Mouse (Mus musculus) megakaryocyte progenitor cell, adult 5-6 weeks (primary cell): Measurements from ENCODE around the gene Amh. TPM values are rescaled to one million over a fixed set of nuclear protein-coding genes. Genes with fewer than 3 reads are reported as not detected.
A peak's percentile ranks its signal among the peaks of the same experiment; 100 is the strongest.
"Not testable (repeated sequence)": the region's sequence is repeated elsewhere in the genome, so short reads cannot be mapped to it uniquely, and the experiment has no call there.

Experiments used
- ATAC-seq: replicated peaks from 2 replicates; pipeline ENCODE4 v1.8.0; 2016; ENCODE audit warnings: mild to moderate bottlenecking, moderate TSS enrichment, inconsistent platforms; ENCODE audit not compliant: poor library complexity
- total RNA-seq, 2 experiments: library from RNA; stranded (forward) in 1 of 2; stranded (reverse) in 1 of 2; fragments of 157-497, 149-512 nt in 1 of 2; fragments of 200-1000 nt in 1 of 2; gene quantifications; 2 replicates each; pipeline versions ENCODE4 v1.2.3 to v1.2.4; 2015 to 2017

Amh gene
- total RNA-seq, 2 experiments from 2014 or later: not detected

DNA sequence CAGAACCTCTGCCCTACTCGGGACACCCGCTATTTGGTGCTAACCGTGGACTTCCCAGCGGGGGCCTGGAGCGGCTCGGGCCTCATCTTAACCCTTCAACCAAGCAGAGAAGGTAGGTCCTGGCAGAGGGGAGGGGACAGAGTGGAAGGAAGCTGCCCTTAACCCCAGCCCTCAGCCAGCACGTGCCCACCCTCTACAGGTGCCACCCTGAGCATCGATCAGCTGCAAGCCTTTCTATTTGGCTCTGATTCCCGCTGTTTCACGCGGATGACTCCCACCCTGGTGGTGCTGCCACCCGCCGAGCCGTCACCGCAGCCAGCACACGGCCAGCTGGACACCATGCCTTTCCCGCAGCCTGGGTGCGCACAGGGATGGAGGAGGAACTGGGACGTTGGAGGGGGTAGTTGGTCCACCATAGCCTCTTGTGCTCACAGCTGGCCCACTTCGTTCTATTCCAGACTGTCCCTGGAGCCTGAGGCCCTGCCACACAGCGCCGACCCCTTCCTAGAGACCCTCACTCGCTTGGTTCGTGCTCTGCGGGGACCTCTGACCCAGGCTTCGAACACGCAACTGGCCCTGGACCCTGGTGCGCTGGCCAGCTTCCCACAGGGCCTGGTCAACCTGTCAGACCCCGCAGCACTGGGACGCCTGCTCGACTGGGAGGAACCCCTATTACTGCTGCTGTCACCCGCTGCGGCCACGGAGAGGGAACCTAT, 1.5 kb downstream of the Amh start:
- peak; percentile 6; the same call in 1 of the 2 replicates for ATAC-seq

DNA sequence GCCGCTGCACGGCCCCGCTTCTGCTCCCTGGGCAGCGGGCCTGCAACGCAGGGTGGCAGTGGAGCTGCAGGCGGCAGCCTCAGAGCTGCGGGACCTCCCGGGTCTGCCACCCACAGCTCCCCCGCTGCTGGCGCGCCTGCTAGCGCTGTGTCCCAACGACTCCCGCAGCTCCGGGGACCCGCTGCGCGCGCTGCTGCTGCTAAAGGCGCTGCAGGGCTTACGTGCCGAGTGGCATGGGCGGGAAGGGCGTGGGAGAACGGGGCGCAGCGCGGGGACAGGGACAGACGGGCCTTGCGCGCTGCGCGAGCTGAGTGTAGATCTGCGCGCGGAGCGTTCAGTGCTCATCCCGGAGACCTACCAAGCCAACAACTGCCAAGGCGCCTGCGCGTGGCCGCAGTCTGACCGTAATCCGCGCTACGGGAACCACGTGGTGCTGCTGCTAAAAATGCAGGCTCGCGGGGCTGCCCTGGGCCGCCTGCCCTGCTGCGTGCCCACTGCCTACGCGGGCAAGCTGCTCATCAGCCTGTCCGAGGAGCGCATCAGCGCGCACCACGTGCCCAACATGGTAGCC, 2.1 kb downstream of the Amh start:
- peak; percentile 48 for ATAC-seq

DNA sequence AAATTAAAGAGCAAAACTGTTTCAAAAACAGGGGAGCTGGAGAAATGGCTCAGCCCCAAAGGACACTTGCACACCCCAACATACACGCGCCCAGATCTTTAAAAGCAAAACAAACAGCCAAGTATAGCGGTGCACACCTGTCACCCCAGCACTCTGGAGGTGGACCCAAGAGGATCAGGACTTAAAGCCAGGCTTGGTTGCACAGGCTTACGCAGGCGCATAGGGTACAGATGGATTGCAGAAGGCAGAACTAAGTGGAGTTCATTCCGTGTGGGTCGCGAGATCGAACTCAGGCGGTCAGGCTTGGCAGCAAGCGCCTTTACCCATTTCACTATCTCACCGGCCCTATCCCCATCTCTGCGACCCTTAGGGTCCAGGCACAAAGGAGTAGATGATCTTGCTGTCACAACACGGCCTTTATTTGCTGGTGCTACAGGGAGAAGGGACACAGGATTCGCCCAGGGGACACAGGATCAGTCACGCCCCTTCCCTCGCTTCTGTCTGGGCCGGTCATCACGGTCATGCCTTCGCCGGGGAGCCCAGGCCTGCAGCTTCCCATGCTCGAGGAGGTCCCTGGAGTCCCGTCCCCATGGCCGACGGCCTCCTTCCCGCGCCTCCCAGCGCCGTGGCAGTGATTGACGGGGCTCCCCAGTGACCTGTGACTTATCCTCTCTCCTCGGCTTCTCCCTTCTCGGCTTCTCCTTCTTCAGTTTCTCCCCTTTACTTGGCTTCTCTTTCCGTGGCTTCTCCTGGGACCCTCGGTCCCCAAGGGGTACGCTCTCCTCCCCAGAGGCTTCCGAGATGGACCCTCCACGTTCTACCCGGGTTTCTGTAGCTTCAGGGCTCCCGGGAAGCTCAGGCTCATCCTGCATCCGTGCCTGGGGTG, 3.3 kb downstream of the Amh start:
- ATAC-seq: no peak

DNA sequence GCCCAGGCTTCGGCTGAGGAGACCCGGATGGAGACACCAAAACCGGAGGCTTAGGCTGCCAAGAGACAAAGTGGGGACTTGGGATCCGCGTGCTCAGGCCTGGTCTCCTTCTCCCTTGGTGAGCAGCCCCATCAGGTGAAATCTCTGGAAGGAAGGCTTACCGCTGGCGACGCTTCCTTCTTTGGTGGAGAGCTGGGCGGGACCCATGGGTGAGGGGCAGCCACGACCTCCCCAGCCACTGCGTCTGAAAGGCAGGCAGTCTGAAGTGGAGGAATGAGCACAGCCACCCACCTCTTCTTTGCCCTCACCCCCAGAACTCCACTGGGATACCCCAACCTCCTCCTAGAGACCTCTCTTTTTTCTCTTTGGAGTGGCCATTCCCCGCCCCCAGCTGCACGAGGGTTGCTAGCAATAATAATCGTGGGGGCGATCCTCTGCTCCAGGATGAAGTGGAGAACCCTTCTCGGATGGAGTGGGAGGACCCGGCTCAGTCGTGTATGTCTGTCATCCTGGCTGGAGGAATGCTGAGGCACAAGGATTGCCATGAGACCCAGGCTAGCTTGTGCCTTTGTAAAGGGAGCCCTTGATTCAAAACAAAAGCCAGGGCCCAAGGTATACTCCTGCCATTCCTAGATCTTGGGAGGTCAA, 4.1 kb downstream of the Amh start:
- no peak for ATAC-seq

DNA sequence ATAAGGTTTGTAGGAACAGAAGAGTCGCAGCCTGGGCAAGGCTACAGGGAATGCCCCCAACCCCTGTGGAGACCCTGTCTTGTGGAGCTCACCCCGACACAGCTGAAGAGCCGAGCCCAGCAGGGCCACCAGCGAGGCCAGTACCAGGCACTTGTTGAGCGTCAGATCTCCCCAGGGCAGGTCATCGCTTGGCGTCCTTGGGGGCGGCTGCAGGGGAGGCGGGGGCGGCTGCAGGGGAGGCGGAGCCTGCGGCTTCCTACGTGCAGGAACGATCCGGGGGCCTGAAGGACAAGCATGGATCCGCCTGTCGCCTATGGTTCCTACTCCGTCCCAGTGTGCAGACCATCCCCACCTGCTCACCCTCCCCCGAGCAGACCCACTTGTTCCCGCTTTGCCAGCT, 5.0 kb downstream of the Amh start:
- no peak for ATAC-seq

DNA sequence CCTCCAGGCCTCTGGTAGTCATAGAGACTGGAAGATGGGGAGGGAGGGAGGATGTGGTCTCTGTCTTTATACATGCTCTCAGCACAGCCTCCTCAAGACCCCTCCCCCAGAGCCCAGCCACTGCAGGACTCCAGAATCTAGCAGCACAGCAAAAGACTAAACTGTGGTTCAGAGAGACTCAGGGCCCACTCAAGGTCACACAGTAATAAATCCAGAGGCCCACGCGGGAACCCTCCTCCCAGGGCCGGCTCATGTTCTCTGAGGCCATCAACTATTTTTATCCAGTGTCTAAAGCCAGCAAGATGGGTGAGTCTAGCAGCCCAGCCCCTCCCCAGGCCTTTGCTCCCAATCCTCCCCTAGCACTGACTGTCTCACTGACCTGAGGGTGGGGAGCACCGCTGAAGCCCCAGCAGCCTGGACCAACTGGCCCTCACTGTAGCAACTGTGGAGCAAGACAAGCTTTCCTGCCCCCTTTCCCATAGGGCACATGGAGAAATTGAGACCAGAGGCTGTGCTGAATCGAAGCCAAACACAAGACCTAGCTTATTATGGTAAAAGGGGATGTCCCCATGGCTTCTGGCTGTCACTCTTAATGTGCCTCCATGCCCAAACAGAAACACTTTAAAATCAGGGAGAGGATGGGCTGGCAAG, 7.5 kb downstream of the Amh start:
- no peak for ATAC-seq

DNA sequence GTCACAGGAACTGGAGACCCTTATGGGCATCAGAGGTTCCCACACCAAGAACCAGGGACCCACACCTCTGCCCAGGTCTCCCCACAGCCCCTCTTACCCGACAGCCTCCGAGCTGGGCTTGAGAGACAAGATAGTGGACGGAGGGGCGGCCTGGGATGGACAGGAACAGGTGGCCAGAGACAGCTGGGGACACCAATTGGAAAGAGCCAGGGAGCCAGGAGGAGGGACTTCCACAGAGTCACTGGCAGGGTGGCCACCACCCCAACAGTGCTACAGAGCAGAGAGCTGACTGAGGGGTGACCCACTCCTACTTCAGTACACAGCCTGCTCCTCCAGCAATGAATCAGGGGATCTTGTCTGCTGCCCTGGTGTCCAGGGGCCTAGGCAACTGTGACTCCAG, 8.3 kb downstream of the Amh start, which contains the start of gene Jsrp1:
TSS of gene Jsrp1 (minus strand) at position 133 of the 400 bp plus-strand sequence.
- ATAC-seq: no peak

DNA sequence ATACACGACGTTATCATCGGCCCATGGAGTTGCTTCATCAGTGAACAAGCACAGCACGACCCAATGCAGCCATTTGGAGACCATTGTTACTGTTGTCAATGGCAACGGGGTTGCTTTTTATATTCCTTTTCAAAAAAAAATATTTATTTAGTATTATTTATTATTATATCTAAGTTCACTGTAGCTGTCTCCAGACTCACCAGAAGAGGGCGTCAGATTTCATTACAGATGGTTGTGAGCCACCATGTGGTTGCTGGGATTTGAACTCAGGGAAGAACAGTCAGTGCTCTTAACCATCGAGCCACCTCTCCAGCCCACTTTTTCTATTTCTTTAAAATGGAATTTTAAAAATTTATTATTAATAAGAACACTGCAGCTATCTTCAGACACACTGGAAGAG, 9.8 kb downstream of the Amh start:
- ATAC-seq: no peak

DNA sequence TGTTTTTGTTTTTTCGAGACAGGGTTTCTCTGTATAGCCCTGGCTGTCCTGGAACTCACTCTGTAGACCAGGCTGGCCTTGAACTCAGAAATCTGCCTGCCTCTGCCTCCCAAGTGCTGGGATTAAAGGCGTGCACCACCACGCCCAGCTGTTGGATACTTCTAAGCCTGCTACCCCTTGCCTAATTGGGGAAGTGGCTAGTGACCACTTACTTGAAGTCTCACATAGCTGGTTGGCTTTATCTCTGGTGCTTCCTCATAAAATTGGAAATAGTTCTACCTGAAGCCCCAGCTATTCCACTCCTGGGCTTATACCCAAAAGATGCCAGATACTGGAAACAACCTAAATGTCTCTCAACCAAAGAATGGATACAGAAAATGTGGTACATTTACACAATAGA, 11.3 kb downstream of the Amh start:
- ATAC-seq: not testable (repeated sequence)

DNA sequence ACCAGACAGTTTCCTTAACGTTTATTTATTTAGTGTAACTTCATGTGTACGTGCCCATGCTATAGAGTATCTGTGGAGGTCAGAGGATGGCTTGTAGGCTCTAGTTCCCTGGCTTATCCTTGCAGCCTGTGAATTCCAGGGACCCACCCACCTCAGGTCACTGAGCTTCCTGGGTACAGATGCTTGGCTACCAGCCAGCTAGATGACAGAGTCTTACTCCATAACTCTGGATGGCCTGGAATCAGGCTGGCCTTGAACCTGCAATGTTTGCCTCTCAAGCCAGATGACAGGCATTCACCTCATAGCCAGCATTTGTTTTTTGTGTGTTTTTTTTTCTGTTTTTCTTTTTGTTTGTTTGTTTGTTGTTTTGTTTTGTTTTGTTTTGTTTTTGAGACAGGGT, 12.1 kb downstream of the Amh start:
- no peak for ATAC-seq

DNA sequence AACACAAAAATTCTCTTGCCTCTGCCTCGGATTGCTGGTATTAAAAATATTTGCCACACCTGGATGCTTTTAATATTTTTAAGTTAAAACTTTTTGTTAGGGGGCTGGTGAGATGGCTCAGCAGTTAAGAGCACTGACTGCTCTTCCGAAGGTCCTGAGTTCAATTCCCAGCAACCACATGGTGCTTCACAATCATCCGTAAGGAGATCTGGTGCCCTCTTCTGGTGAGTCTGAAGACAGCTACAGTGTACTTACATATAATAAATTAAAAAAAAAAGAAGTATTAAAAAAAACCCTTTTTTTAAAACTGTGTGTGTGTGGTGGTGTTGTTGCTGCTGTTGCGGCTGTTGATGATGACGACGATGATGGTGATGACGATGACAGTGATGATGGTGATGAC, 12.9 kb downstream of the Amh start:
- not testable (repeated sequence) for ATAC-seq

DNA sequence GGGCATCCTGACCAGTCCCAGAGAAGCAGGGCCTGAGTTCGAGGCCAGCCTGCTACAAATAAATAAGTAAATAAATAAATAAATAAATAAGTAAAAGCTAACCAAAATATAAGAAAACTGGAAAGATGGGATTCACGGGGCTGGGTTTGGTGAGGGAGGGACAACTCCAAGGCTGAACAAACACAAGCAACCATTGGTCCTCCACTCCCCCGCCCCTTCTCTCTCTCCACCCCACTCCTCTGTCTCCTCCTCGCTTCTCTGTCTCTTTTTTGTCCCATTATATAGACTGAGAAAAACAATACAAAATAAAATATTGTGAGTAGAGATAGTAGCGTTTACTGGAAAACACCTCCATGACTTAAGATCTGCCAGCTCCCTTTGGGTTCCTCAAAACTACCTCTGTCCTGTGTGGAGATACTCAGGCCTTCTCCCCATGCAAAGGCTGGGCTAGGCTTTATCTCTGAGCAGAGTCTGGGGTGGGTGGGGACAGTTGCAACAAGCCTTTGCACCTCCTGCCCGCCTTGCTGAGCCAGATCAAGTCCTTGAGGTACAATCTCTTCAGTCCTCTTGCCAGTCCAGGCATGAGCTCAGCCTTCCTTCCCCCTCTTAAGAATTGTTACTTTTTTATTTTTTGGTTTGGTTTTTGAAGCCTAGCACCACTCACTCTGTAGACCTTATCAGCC, 13.7 kb downstream of the Amh start:
- peak; percentile 96 for ATAC-seq

DNA sequence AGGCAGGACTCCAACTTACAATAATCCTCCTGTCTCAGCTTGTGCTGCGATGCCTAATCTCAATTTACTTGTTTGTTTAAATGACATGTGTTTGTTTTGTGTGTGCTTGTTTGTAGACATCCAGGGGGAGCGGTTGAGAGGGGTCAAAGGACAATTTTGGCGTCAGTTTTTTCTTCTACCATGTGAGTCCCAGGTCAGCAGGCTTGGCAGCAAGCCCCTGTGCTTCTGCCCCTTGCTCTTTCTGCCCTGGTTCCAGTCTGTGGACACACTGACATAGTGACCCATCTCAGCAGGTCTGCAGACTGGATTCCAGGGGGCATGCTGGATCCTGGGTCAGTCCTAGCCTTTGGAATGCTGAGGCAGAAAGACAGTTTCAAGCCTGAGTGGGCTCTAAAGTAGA, 14.4 kb downstream of the Amh start:
- ATAC-seq: no peak

DNA sequence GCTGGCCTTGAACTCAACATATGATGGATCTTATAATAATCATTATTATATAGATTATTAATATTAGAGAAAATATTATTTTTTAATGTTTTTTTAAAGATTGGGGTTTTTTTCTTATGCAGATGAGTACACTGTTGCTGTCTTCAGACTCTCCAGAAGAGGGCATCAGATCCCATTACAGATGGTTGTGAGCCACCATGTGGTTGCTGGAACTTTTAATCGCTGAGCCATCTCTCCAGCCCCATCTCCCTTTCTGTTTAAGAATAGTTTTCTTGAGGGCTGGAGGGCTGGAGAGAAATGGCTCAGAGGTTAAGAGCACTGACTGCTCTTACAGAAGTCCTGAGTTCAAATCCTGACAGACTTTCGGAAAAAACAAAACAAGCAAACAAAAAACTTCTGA, 16.9 kb downstream of the Amh start:
- no peak for ATAC-seq

DNA sequence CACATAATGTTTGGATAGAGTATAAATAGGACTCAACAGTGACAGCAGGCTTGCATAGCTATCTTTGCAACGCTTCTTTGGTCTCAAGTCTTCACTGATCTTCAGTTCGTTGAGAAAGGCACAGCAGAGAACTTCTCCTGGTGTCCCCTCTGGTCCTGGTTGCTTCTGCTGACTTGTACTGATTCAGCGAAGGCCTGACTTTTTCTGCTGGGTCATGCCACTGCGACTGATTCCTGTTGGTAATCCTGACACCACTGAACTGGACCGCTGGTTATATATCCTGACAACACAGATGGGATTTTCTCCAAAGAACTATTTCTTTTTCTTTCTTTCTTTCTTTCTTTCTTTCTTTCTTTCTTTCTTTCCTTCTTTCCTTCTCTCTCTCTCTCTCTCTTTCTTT, 17.5 kb downstream of the Amh start:
- no peak for ATAC-seq

DNA sequence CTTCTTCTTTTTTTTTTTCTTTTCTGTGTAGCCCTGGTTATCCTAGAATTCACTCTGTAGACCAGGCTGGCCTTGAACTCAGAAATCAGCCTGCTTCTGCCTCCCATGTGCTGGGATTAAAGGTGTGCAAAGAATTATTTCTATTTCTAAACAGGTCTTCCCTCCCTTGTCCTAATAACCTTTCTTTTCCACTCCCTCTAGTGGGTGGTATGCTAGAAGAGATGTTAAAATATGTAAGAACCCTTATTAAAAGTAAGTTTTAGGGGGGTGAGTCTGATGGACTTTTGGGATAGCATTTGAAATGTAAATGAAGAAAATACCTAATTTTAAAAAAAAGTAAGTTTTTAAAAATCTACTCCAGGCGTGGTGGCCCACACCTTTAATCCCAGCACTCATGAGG, 18.3 kb downstream of the Amh start:
- no peak for ATAC-seq

DNA sequence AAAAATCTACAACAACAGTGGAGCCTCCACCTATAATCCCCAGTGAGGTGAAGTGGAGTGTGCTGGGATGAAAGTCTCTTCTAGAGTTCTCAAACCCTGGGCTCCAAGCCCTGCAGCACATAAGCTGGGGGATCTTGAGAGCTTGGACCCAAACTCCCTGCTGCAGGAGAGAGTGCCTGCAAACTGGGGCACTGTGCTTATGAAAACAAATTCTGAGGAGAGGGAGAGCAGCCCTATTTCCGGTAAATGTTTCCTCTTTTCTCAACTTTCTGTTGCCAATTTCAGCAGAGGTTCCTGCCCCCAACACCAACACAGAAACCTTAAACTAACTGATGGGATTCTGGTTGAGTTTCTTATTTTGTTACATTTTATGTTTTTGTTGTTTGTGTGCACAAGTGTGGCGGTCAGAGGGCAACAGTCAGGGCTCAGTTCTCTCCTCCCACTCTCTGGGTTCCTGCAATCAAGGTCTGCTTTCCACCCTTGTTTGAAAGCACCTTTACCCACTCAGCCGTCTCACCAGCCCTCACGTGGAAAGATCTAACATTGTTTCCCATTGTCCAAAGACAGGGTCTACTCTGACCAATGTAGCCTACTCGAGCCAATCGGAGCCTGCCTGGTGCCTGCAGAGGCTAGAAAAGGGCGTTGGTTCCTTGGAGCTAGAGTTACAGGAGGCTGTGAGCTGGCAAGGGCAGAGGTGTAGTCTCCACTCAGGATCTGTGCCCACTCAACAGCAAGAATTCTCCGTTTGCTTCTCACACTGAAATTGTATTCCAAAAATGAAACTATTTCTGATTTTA, 19.0 kb downstream of the Amh start:
- ATAC-seq: no peak

DNA sequence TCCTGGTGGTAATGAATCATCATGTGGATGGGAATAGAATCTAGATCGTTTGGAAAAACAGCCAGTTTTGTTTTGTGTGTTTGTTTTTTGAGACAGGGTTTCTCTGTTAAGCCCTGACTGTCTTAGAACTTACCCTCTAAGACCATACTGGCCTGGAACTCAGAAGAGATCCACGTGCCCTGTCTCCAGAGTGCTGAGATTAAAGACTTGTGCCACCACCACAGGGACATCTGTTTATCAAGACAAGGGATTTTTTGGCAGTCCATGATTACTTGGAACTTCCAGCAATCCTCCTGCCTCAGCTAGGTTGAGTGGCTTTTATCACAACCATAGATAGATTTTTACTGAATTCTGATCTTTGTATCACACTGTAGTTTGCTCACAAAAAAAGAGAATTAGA, 19.8 kb downstream of the Amh start:
- no peak for ATAC-seq
